Mouse (Mus musculus) small intestine, adult 2 months (tissue): Measurements from ENCODE around the gene Sh3glb2. TPM values are rescaled to one million over a fixed set of nuclear protein-coding genes. Genes with fewer than 3 reads are reported as not detected.
A peak's percentile ranks its signal among the peaks of the same experiment; 100 is the strongest.

ENCODE experiments used
- H3K27ac ChIP-seq: fragments of 200-500 bp; 2 replicates; pipeline ENCODE4 v1.5.1; 2012; ENCODE audit warnings: low read depth, low read length, control low read depth, inconsistent platforms; ENCODE audit not compliant: insufficient read depth
- H3K27me3 ChIP-seq: fragments of 200-500 bp; 2 replicates; pipeline ENCODE4 v1.6.1; 2012; ENCODE audit warnings: mild to moderate bottlenecking, moderate library complexity, low read length, inconsistent platforms; ENCODE audit not compliant: control insufficient read depth, insufficient read depth
- H3K36me3 ChIP-seq: fragments of 200-500 bp; 2 replicates; pipeline ENCODE4 v1.6.1; 2012; ENCODE audit warnings: mild to moderate bottlenecking, low read length, control low read depth, inconsistent platforms; ENCODE audit not compliant: control insufficient read depth, insufficient read depth
- H3K4me1 ChIP-seq: fragments of 200-500 bp; 2 replicates; pipeline ENCODE4 v1.6.1; 2012; ENCODE audit warnings: low read length, inconsistent platforms, mixed read lengths; ENCODE audit not compliant: control insufficient read depth, insufficient read depth, insufficient read length
- H3K4me3 ChIP-seq: fragments of 200-500 bp; 2 replicates; pipeline ENCODE4 v1.5.1; 2012; ENCODE audit warnings: low read depth, mild to moderate bottlenecking, control low read depth, inconsistent platforms, low read length, moderate library complexity
- CTCF ChIP-seq: fragments of 200-500 bp; IDR thresholded peaks from 2 replicates; pipeline ENCODE4 v1.5.1; 2012; ENCODE audit warnings: low read depth, mild to moderate bottlenecking, control low read depth, inconsistent platforms, low read length, moderate library complexity, mixed read lengths; ENCODE audit not compliant: insufficient replicate concordance, insufficient read length; ENCODE audit errors: extremely low read depth
- POLR2A ChIP-seq: fragments of 200-500 bp; IDR thresholded peaks from 2 replicates; pipeline ENCODE4 v1.6.1; 2012; ENCODE audit warnings: low read depth, mild to moderate bottlenecking, control low read depth, inconsistent platforms, low read length, moderate library complexity
- WGBS: fragments of 180-500 bp; shearing (Covaris S2); methylation state at CpG from one replicate; pipeline ENCODE4 v1.1.7; 2018; 5-methylcytosine and 5-hydroxymethylcytosine counted together
- polyA plus RNA-seq: library from polyadenylated mRNA; depleted of rRNA; stranded (reverse); fragments of >200 nt; gene quantifications from 2 replicates; pipeline ENCODE4 v1.2.3, GENCODE M21; 2012

Sh3glb2 gene
- polyA plus RNA-seq, 1 experiment, result 158 TPM

GRCm38 (mm10) chr2:30392577-30393369 is 33.6 kb upstream of the Sh3glb2 start:
- peak overlapping the region; percentile 99 for H3K27ac ChIP-seq
- WGBS, result under 1% methylated on average over 54 of the region's 54 CpGs

GRCm38 (mm10) chr2:30392114-30392576 is 33.0 kb upstream of the Sh3glb2 start, which contains the start of gene Dolpp1:
TSS of gene Dolpp1 (plus strand) at chr2:30392254.
- Histone ChIP-seq H3K4me1 (peaks cover 29% of the 10 kb centered on the region), H3K27ac (peak within 1 kb of the TSS; percentile 99), H3K36me3 (peaks cover 17% of the 10 kb centered on the region), H3K27me3 (no peaks in the 10 kb centered on the region), H3K4me3 (peak within 1 kb of the TSS; percentile 75)
- TF ChIP-seq CTCF, result no peak
- peak; percentile 46; the same call in 1 of the 2 replicates for TF ChIP-seq POLR2A
- WGBS, result under 1% methylated on average over 40 of the region's 40 CpGs

More at GRCm38 (mm10) chr2:30392577-30393369, 33.6 kb upstream of the Sh3glb2 start:
- H3K4me3 ChIP-seq, result peak overlapping the region; percentile 75
- H3K27me3 ChIP-seq, result no peaks in the 10 kb centered on the region
- peaks cover 29% of the 10 kb centered on the region for H3K4me1 ChIP-seq
- TF ChIP-seq CTCF (no peak), POLR2A (no peak; the same call in none of the 2 replicates)
- H3K36me3 ChIP-seq, result peaks cover 23% of the 10 kb centered on the region

- no peak for TF ChIP-seq CTCF
- no peak for TF ChIP-seq POLR2A
- H3K27ac ChIP-seq, result no peak overlapping the region
- no peaks in the 10 kb centered on the region for H3K27me3 ChIP-seq
- WGBS, result 88% methylated on average over 2 of the region's 2 CpGs
- no peak overlapping the region for H3K4me3 ChIP-seq
- H3K4me1 ChIP-seq, result peaks cover 6% of the 10 kb centered on the region
- H3K36me3 ChIP-seq, result peaks cover 10% of the 10 kb centered on the region; the same call in 1 of the 2 replicates
Measured at GRCm38 (mm10) chr2:30389000-30389399, 29.9 kb upstream of the Sh3glb2 start.

GRCm38 (mm10) chr2:30386913-30387312 is 27.8 kb upstream of the Sh3glb2 start:
- Histone ChIP-seq H3K27ac (no peak overlapping the region), H3K4me3 (no peak overlapping the region), H3K36me3 (peaks cover 28% of the 10 kb centered on the region), H3K27me3 (no peaks in the 10 kb centered on the region), H3K4me1 (no peaks in the 10 kb centered on the region)
- WGBS, result 82% methylated on average over 9 of the region's 9 CpGs
- no peak for TF ChIP-seq CTCF
- no peak for TF ChIP-seq POLR2A

- TF ChIP-seq CTCF (no peak), POLR2A (no peak)
- H3K4me1 ChIP-seq, result peaks cover 6% of the 10 kb centered on the region
- no peak overlapping the region for H3K27ac ChIP-seq
- H3K27me3 ChIP-seq, result no peaks in the 10 kb centered on the region
- H3K36me3 ChIP-seq, result peaks cover 33% of the 10 kb centered on the region
- WGBS, result 87% methylated on average over 4 of the region's 4 CpGs
- no peak overlapping the region for H3K4me3 ChIP-seq
Measured at GRCm38 (mm10) chr2:30385591-30385990, 26.5 kb upstream of the Sh3glb2 start.

- no peak for TF ChIP-seq CTCF
- TF ChIP-seq POLR2A, result no peak
- Histone ChIP-seq H3K27me3 (no peaks in the 10 kb centered on the region), H3K4me3 (no peak overlapping the region), H3K27ac (no peak overlapping the region), H3K36me3 (peaks cover 38% of the 10 kb centered on the region), H3K4me1 (peaks cover 6% of the 10 kb centered on the region)
- WGBS, result 72% methylated on average over 5 of the region's 5 CpGs
Measured at GRCm38 (mm10) chr2:30384814-30385213, 25.7 kb upstream of the Sh3glb2 start.

GRCm38 (mm10) chr2:30381377-30381725 is 22.2 kb upstream of the Sh3glb2 start:
- peaks cover 14% of the 10 kb centered on the region for H3K4me1 ChIP-seq
- 79% methylated on average over 4 of the region's 4 CpGs for WGBS
- H3K27ac ChIP-seq, result peak overlapping the region; percentile 17; the same call in 1 of the 2 replicates
- no peak overlapping the region for H3K4me3 ChIP-seq
- TF ChIP-seq CTCF (no peak), POLR2A (no peak)
- H3K27me3 ChIP-seq, result no peaks in the 10 kb centered on the region
- H3K36me3 ChIP-seq, result peaks cover 67% of the 10 kb centered on the region
